Mouse (Mus musculus): ENCODE measurements at regions not wholly inside any gene's neighbourhood (a gene's known extent, or its start where the extent isn't known, plus 50 kb on each side); places are given as distances from the start of the nearest gene placed in this dataset.
A peak's percentile ranks its signal among the peaks of the same experiment; 100 is the strongest.

GRCm38 (mm10) chr19:59761218-59761617, 182.2 kb downstream of the Rab11fip2 start:
- Histone ChIP-seq H3K27ac (ENCODE audit: low read length) (no peak overlapping the region), H3K4me1 (replicated peaks; ENCODE audit: control insufficient read depth, insufficient read depth, low read length) (no peaks in the 10 kb centered on the region), H3K9me3 (ENCODE audit: control insufficient read depth, low read length) (no peaks in the 10 kb centered on the region), H3K27me3 (ENCODE audit: control insufficient read depth, insufficient read depth, low read depth, low read length) (no peaks in the 10 kb centered on the region), H3K9ac (ENCODE audit: low read length) (no peak overlapping the region), H3K4me2 (ENCODE audit: low read depth, low read length) (no peak overlapping the region), H3K4me3 (ENCODE audit: low read length) (no peak overlapping the region), H3K36me3 (ENCODE audit: control insufficient read depth, insufficient read depth, low read length) (no peaks in the 10 kb centered on the region)
- WGBS = 54% methylated on average over 3 of the region's 3 CpGs
- ATAC-seq (ENCODE audit: low read depth) = no peak

GRCm38 (mm10) chr19:59784401-59785046, 158.9 kb downstream of the Rab11fip2 start:
- 76% methylated on average over 9 of the region's 9 CpGs for WGBS
- Histone ChIP-seq H3K36me3 (ENCODE audit: control insufficient read depth, insufficient read depth, low read length) (no peaks in the 10 kb centered on the region), H3K4me2 (ENCODE audit: low read depth, low read length) (no peak overlapping the region), H3K27ac (ENCODE audit: low read length) (no peak overlapping the region), H3K4me1 (replicated peaks; ENCODE audit: control insufficient read depth, insufficient read depth, low read length) (no peaks in the 10 kb centered on the region), H3K9ac (ENCODE audit: low read length) (no peak overlapping the region), H3K27me3 (ENCODE audit: control insufficient read depth, insufficient read depth, low read depth, low read length) (no peaks in the 10 kb centered on the region), H3K9me3 (ENCODE audit: control insufficient read depth, low read length) (no peaks in the 10 kb centered on the region), H3K4me3 (ENCODE audit: low read length) (no peak overlapping the region)
- ATAC-seq (ENCODE audit: low read depth) = no peak

- 54% methylated on average over 4 of the region's 4 CpGs for WGBS
- H3K27ac ChIP-seq (ENCODE audit: low read length) = no peak overlapping the region
- no peaks in the 10 kb centered on the region for H3K36me3 ChIP-seq (ENCODE audit: control insufficient read depth, insufficient read depth, low read length)
- no peaks in the 10 kb centered on the region for H3K9me3 ChIP-seq (ENCODE audit: control insufficient read depth, low read length)
- no peak overlapping the region for H3K9ac ChIP-seq (ENCODE audit: low read length)
- H3K4me3 ChIP-seq (ENCODE audit: low read length) = no peak overlapping the region
- no peaks in the 10 kb centered on the region; the same call in 1 of the 2 replicates for H3K27me3 ChIP-seq (ENCODE audit: control insufficient read depth, insufficient read depth, low read depth, low read length)
- no peaks in the 10 kb centered on the region for H3K4me1 ChIP-seq (replicated peaks; ENCODE audit: control insufficient read depth, insufficient read depth, low read length)
- ATAC-seq (ENCODE audit: low read depth) = no peak
- no peak overlapping the region for H3K4me2 ChIP-seq (ENCODE audit: low read depth, low read length)
These were observed 112.2 kb downstream of the Rab11fip2 start for GRCm38 (mm10) chr19:59831304-59831703.

- no peaks in the 10 kb centered on the region for H3K9me3 ChIP-seq (ENCODE audit: control insufficient read depth, low read length)
- no peaks in the 10 kb centered on the region for H3K36me3 ChIP-seq (ENCODE audit: control insufficient read depth, insufficient read depth, low read length)
- H3K27ac ChIP-seq (ENCODE audit: low read length) = no peak overlapping the region
- no peaks in the 10 kb centered on the region; the same call in 1 of the 2 replicates for H3K27me3 ChIP-seq (ENCODE audit: control insufficient read depth, insufficient read depth, low read depth, low read length)
- no peak for ATAC-seq (ENCODE audit: low read depth)
- WGBS = 82% methylated on average over 4 of the region's 4 CpGs
- no peak overlapping the region for H3K4me3 ChIP-seq (ENCODE audit: low read length)
- H3K4me1 ChIP-seq (replicated peaks; ENCODE audit: control insufficient read depth, insufficient read depth, low read length) = no peaks in the 10 kb centered on the region
- H3K4me2 ChIP-seq (ENCODE audit: low read depth, low read length) = no peak overlapping the region
- H3K9ac ChIP-seq (ENCODE audit: low read length) = no peak overlapping the region
These were observed 106.3 kb downstream of the Rab11fip2 start for GRCm38 (mm10) chr19:59837138-59837537.

GRCm38 (mm10) chr19:59837628-59838027, 105.8 kb downstream of the Rab11fip2 start:
- Histone ChIP-seq H3K27ac (ENCODE audit: low read length) (no peak overlapping the region), H3K4me1 (replicated peaks; ENCODE audit: control insufficient read depth, insufficient read depth, low read length) (no peaks in the 10 kb centered on the region), H3K9me3 (ENCODE audit: control insufficient read depth, low read length) (no peaks in the 10 kb centered on the region), H3K4me2 (ENCODE audit: low read depth, low read length) (no peak overlapping the region), H3K27me3 (ENCODE audit: control insufficient read depth, insufficient read depth, low read depth, low read length) (no peaks in the 10 kb centered on the region; the same call in none of the 2 replicates), H3K4me3 (ENCODE audit: low read length) (no peak overlapping the region), H3K36me3 (ENCODE audit: control insufficient read depth, insufficient read depth, low read length) (no peaks in the 10 kb centered on the region), H3K9ac (ENCODE audit: low read length) (no peak overlapping the region)
- no peak for ATAC-seq (ENCODE audit: low read depth)
- WGBS = 33% methylated on average over 6 of the region's 6 CpGs

GRCm38 (mm10) chr19:59844270-59844669, 99.2 kb downstream of the Rab11fip2 start:
- H3K27me3 ChIP-seq (ENCODE audit: control insufficient read depth, insufficient read depth, low read depth, low read length) = no peaks in the 10 kb centered on the region; the same call in 1 of the 2 replicates
- ATAC-seq (ENCODE audit: low read depth) = peak; percentile 98

GRCm38 (mm10) chr19:59846807-59847206, 96.6 kb downstream of the Rab11fip2 start:
- no peaks in the 10 kb centered on the region for H3K9me3 ChIP-seq (ENCODE audit: control insufficient read depth, low read length)
- H3K4me1 ChIP-seq (replicated peaks; ENCODE audit: control insufficient read depth, insufficient read depth, low read length) = 0 out of 2 replicates have a peak, but pooled peaks cover 2% of the 10 kb centered on the region
- no peaks in the 10 kb centered on the region; the same call in 1 of the 2 replicates for H3K27me3 ChIP-seq (ENCODE audit: control insufficient read depth, insufficient read depth, low read depth, low read length)
- no peak overlapping the region for H3K4me2 ChIP-seq (ENCODE audit: low read depth, low read length)
- no peak overlapping the region for H3K9ac ChIP-seq (ENCODE audit: low read length)
- no peaks in the 10 kb centered on the region for H3K36me3 ChIP-seq (ENCODE audit: control insufficient read depth, insufficient read depth, low read length)
- ATAC-seq (ENCODE audit: low read depth) = no peak
- no peak overlapping the region for H3K4me3 ChIP-seq (ENCODE audit: low read length)
- WGBS = 78% methylated on average over 1 of the region's 1 CpGs
- H3K27ac ChIP-seq (ENCODE audit: low read length) = no peak overlapping the region

More at GRCm38 (mm10) chr19:59844270-59844669, 99.2 kb downstream of the Rab11fip2 start:
- H3K36me3 ChIP-seq (ENCODE audit: control insufficient read depth, insufficient read depth, low read length) = no peaks in the 10 kb centered on the region
- H3K9me3 ChIP-seq (ENCODE audit: control insufficient read depth, low read length) = no peaks in the 10 kb centered on the region
- H3K9ac ChIP-seq (ENCODE audit: low read length) = no peak overlapping the region
- H3K4me2 ChIP-seq (ENCODE audit: low read depth, low read length) = no peak overlapping the region
- no peak overlapping the region for H3K4me3 ChIP-seq (ENCODE audit: low read length)
- WGBS = 49% methylated on average over 3 of the region's 3 CpGs
- H3K4me1 ChIP-seq (replicated peaks; ENCODE audit: control insufficient read depth, insufficient read depth, low read length) = 0 out of 2 replicates have a peak, but pooled peaks cover 2% of the 10 kb centered on the region
- no peak overlapping the region for H3K27ac ChIP-seq (ENCODE audit: low read length)

- Histone ChIP-seq H3K9ac (ENCODE audit: low read length) (no peak overlapping the region), H3K27ac (ENCODE audit: low read length) (no peak overlapping the region), H3K4me2 (ENCODE audit: low read depth, low read length) (no peak overlapping the region), H3K27me3 (ENCODE audit: control insufficient read depth, insufficient read depth, low read depth, low read length) (no peaks in the 10 kb centered on the region; the same call in 1 of the 2 replicates), H3K4me1 (replicated peaks; ENCODE audit: control insufficient read depth, insufficient read depth, low read length) (no peaks in the 10 kb centered on the region), H3K4me3 (ENCODE audit: low read length) (no peak overlapping the region), H3K9me3 (ENCODE audit: control insufficient read depth, low read length) (no peaks in the 10 kb centered on the region), H3K36me3 (ENCODE audit: control insufficient read depth, insufficient read depth, low read length) (no peaks in the 10 kb centered on the region)
- WGBS = 39% methylated on average over 5 of the region's 5 CpGs
- no peak for ATAC-seq (ENCODE audit: low read depth)
These were observed 92.8 kb downstream of the Rab11fip2 start for GRCm38 (mm10) chr19:59850696-59851095.

GRCm38 (mm10) chr19:59852011-59852738, 91.3 kb downstream of the Rab11fip2 start:
- H3K4me1 ChIP-seq (replicated peaks; ENCODE audit: control insufficient read depth, insufficient read depth, low read length) = no peaks in the 10 kb centered on the region
- 38% methylated on average over 1 of the region's 1 CpGs for WGBS
- no peak overlapping the region for H3K27ac ChIP-seq (ENCODE audit: low read length)
- H3K36me3 ChIP-seq (ENCODE audit: control insufficient read depth, insufficient read depth, low read length) = no peaks in the 10 kb centered on the region
- H3K9ac ChIP-seq (ENCODE audit: low read length) = no peak overlapping the region
- H3K9me3 ChIP-seq (ENCODE audit: control insufficient read depth, low read length) = no peaks in the 10 kb centered on the region
- H3K27me3 ChIP-seq (ENCODE audit: control insufficient read depth, insufficient read depth, low read depth, low read length) = no peaks in the 10 kb centered on the region; the same call in 1 of the 2 replicates
- H3K4me3 ChIP-seq (ENCODE audit: low read length) = no peak overlapping the region
- ATAC-seq (ENCODE audit: low read depth) = no peak
- H3K4me2 ChIP-seq (ENCODE audit: low read depth, low read length) = no peak overlapping the region
